Mouse (Mus musculus) CD4-positive, CD25-positive, alpha-beta regulatory T cell, adult 2 months (primary cell): ENCODE results near the gene Bola2.
"Not testable (repeated sequence)": the region's sequence is repeated elsewhere in the genome, so short reads cannot be mapped to it uniquely, and the experiment has no call there.

ENCODE experiments used
- DNase-seq: peaks from one replicate; pipeline ENCODE4 v3.0.0-alpha.2; 2012; ENCODE audit warnings: low read depth, low spot score

Bola2 gene

GRCm38 (mm10) chr7:126708175-126708952, 13.2 kb downstream of the Bola2 start:
- peak; percentile 63 for DNase-seq

- DNase-seq = no peak
These were observed 15.1 kb downstream of the Bola2 start for GRCm38 (mm10) chr7:126710266-126710665.

- DNase-seq = no peak
These were observed 16.7 kb downstream of the Bola2 start for GRCm38 (mm10) chr7:126711910-126712309.

- DNase-seq = no peak
These were observed 20.5 kb downstream of the Bola2 start for GRCm38 (mm10) chr7:126715679-126716078.

- DNase-seq = no peak
These were observed 22.4 kb downstream of the Bola2 start for GRCm38 (mm10) chr7:126717566-126717965.

GRCm38 (mm10) chr7:126718787-126719337, 23.7 kb downstream of the Bola2 start:
- peak; percentile 63 for DNase-seq

GRCm38 (mm10) chr7:126721635-126722034, 26.4 kb downstream of the Bola2 start:
- DNase-seq = no peak

GRCm38 (mm10) chr7:126725077-126725476, 29.9 kb downstream of the Bola2 start:
- DNase-seq = no peak

- DNase-seq = no peak
These were observed 30.5 kb downstream of the Bola2 start for GRCm38 (mm10) chr7:126725667-126726066.

GRCm38 (mm10) chr7:126730256-126730789, 35.1 kb downstream of the Bola2 start:
- DNase-seq = not testable (repeated sequence)

GRCm38 (mm10) chr7:126736122-126736521, 40.9 kb downstream of the Bola2 start:
- no peak for DNase-seq

- DNase-seq = no peak
These were observed 44.4 kb downstream of the Bola2 start for GRCm38 (mm10) chr7:126739551-126739950.

GRCm38 (mm10) chr7:126740132-126740735, 45.0 kb downstream of the Bola2 start:
- DNase-seq = no peak

GRCm38 (mm10) chr7:126740977-126741376, 45.8 kb downstream of the Bola2 start:
- no peak for DNase-seq

- DNase-seq = no peak
These were observed 46.3 kb downstream of the Bola2 start for GRCm38 (mm10) chr7:126741452-126741851.

- DNase-seq = no peak
These were observed 46.8 kb downstream of the Bola2 start for GRCm38 (mm10) chr7:126741964-126742482.

- DNase-seq = no peak
These were observed 50.9 kb downstream of the Bola2 start for GRCm38 (mm10) chr7:126746066-126746465.

- DNase-seq = no peak
These were observed 51.6 kb downstream of the Bola2 start for GRCm38 (mm10) chr7:126746798-126747197.

- no peak for DNase-seq
These were observed 53.6 kb downstream of the Bola2 start for GRCm38 (mm10) chr7:126748824-126749223.
